Mouse (Mus musculus) heart, embryonic 14.5 days (tissue): ENCODE data around the gene Bahcc1. TPM values are rescaled to one million over a fixed set of nuclear protein-coding genes. Genes with fewer than 3 reads are reported as not detected.

ENCODE experiments used
- ATAC-seq: fragments of 200-750 bp; cut with Nextera tagmentation; 2 replicates; pipeline ENCODE4 v1.8.0; 2017; ENCODE audit warnings: low read depth, moderate TSS enrichment; ENCODE audit not compliant: insufficient number of reproducible peaks, insufficient read depth, low FRiP score
- H3K27ac ChIP-seq, 2 experiments: fragments of 200-500 bp in 1 of 2; fragments of 300-500 bp in 1 of 2; sonication (generic) in 1 of 2; replicated peaks in 1 of 2; 2 replicates each; pipeline ENCODE4 v1.5.1; 2012 to 2014; ENCODE audit warnings: low read depth in 2 of 2, low read length in 2 of 2, control low read depth in 1 of 2, mild to moderate bottlenecking in 1 of 2, mixed read lengths in 1 of 2; ENCODE audit not compliant: control insufficient read depth in 1 of 2, insufficient read depth in 1 of 2
- H3K27me3 ChIP-seq: fragments of 300-500 bp; sonication (generic); 2 replicates; pipeline ENCODE4 v1.6.1; 2014; ENCODE audit warnings: mild to moderate bottlenecking, low read length, control low read depth; ENCODE audit not compliant: control insufficient read depth, insufficient read depth
- H3K36me3 ChIP-seq: fragments of 300-500 bp; sonication (generic); 2 replicates; pipeline ENCODE4 v1.6.1; 2014; ENCODE audit warnings: mild to moderate bottlenecking, control low read depth, low read length, mixed read lengths; ENCODE audit not compliant: control insufficient read depth, insufficient read depth
- H3K4me1 ChIP-seq, 2 experiments: fragments of 200-500 bp in 1 of 2; fragments of 300-500 bp in 1 of 2; sonication (generic) in 1 of 2; 2 replicates each; pipeline ENCODE4 v1.6.1; 2012 to 2014; ENCODE audit warnings: low read length in 2 of 2, control low read depth in 1 of 2, mixed read lengths in 1 of 2; ENCODE audit not compliant: control insufficient read depth in 2 of 2, insufficient read depth in 2 of 2
- H3K4me2 ChIP-seq: fragments of 300-500 bp; sonication (generic); 2 replicates; pipeline ENCODE4 v1.6.1; 2014; ENCODE audit warnings: mild to moderate bottlenecking, low read length
- H3K4me3 ChIP-seq, 2 experiments: fragments of 200-500 bp in 1 of 2; fragments of 300-500 bp in 1 of 2; sonication (generic) in 1 of 2; 2 replicates each; pipeline ENCODE4 v1.5.1; 2012 to 2014; ENCODE audit warnings: low read length in 2 of 2, mild to moderate bottlenecking in 2 of 2, control low read depth in 1 of 2, low read depth in 1 of 2, moderate library complexity in 1 of 2; ENCODE audit not compliant: control insufficient read depth in 1 of 2, insufficient read depth in 1 of 2
- H3K9ac ChIP-seq: fragments of 300-500 bp; sonication (generic); 2 replicates; pipeline ENCODE4 v1.6.1; 2014; ENCODE audit warnings: mild to moderate bottlenecking, low read length
- H3K9me3 ChIP-seq: fragments of 300-500 bp; sonication (generic); 2 replicates; pipeline ENCODE4 v1.6.1; 2016; ENCODE audit warnings: low read length, control low read depth; ENCODE audit not compliant: control insufficient read depth
- WGBS: fragments of 180-500 bp; shearing (Covaris S2); extraction: QIAGEN DNeasy Blood & Tissue Kit; methylation state at CpG from one replicate; pipeline ENCODE4 v1.1.7; 2014; 5-methylcytosine and 5-hydroxymethylcytosine counted together
- polyA plus RNA-seq: library from polyadenylated mRNA; unstranded; fragments of >200 nt; fragmentation: Nextera tagmentation; extraction: Ambion mirVana; gene quantifications from 2 replicates; pipeline ENCODE4 v1.2.1, GENCODE M21; 2014

Bahcc1 gene
- polyA plus RNA-seq, 1 experiment from 2014 or later: 9.1 TPM

- WGBS: 17% methylated on average over 20 of the region's 20 CpGs
- no peak overlapping the region for H3K9ac ChIP-seq
Measured at GRCm38 (mm10) chr11:120261416-120262355, 28.9 kb downstream of the Bahcc1 start.

GRCm38 (mm10) chr11:120262356-120262901 is 29.7 kb downstream of the Bahcc1 start:
- H3K27ac ChIP-seq: peak overlapping the region in 1 of 2 experiments; percentile 84; a peak in 2 of 4 replicates
- H3K27me3 ChIP-seq: no peaks in the 10 kb centered on the region
- H3K9ac ChIP-seq: no peak overlapping the region
- peaks cover 46 to 62% of the 10 kb centered on the region in 2 experiments for H3K4me1 ChIP-seq
- ATAC-seq: peak; percentile 31
- H3K4me3 ChIP-seq: no peak overlapping the region
- no peaks in the 10 kb centered on the region for H3K9me3 ChIP-seq
- WGBS: 21% methylated on average over 8 of the region's 8 CpGs
- H3K36me3 ChIP-seq: peaks cover 7% of the 10 kb centered on the region; the same call in 1 of the 2 replicates
- no peak overlapping the region for H3K4me2 ChIP-seq

More at GRCm38 (mm10) chr11:120261416-120262355, 28.9 kb downstream of the Bahcc1 start:
- H3K4me2 ChIP-seq: peak overlapping the region; percentile 23
- H3K4me1 ChIP-seq: peaks cover 51 to 69% of the 10 kb centered on the region in 2 experiments
- H3K27ac ChIP-seq: peak overlapping the region; percentile 69 to 84
- ATAC-seq: peak; percentile 82
- peaks cover 2% of the 10 kb centered on the region; the same call in 1 of the 2 replicates for H3K36me3 ChIP-seq
- H3K9me3 ChIP-seq: no peaks in the 10 kb centered on the region
- no peaks in the 10 kb centered on the region for H3K27me3 ChIP-seq
- H3K4me3 ChIP-seq: no peak overlapping the region

GRCm38 (mm10) chr11:120263176-120263575 is 30.4 kb downstream of the Bahcc1 start:
- H3K9ac ChIP-seq: no peak overlapping the region
- H3K4me2 ChIP-seq: no peak overlapping the region
- no peak overlapping the region for H3K27ac ChIP-seq
- peaks cover 8% of the 10 kb centered on the region; the same call in 1 of the 2 replicates for H3K36me3 ChIP-seq
- 78% methylated on average over 3 of the region's 3 CpGs for WGBS
- no peaks in the 10 kb centered on the region for H3K27me3 ChIP-seq
- H3K4me3 ChIP-seq: no peak overlapping the region
- no peaks in the 10 kb centered on the region for H3K9me3 ChIP-seq
- H3K4me1 ChIP-seq: peaks cover 46 to 61% of the 10 kb centered on the region in 2 experiments
- no peak for ATAC-seq

GRCm38 (mm10) chr11:120264008-120264407 is 31.3 kb downstream of the Bahcc1 start:
- ATAC-seq: no peak
- Histone ChIP-seq H3K27me3 (no peaks in the 10 kb centered on the region), H3K9ac (no peak overlapping the region), H3K4me1 (peaks cover 43 to 60% of the 10 kb centered on the region in 2 experiments), H3K4me3 (no peak overlapping the region), H3K36me3 (peaks cover 8% of the 10 kb centered on the region; the same call in 1 of the 2 replicates), H3K4me2 (no peak overlapping the region), H3K27ac (no peak overlapping the region), H3K9me3 (no peaks in the 10 kb centered on the region)
- 72% methylated on average over 6 of the region's 6 CpGs for WGBS

GRCm38 (mm10) chr11:120265458-120265857 is 32.7 kb downstream of the Bahcc1 start:
- no peak for ATAC-seq

GRCm38 (mm10) chr11:120266259-120266758 is 33.6 kb downstream of the Bahcc1 start:
- ATAC-seq: no peak
- peaks cover 14% of the 10 kb centered on the region for H3K36me3 ChIP-seq
- 81% methylated on average over 14 of the region's 14 CpGs for WGBS
- no peaks in the 10 kb centered on the region for H3K27me3 ChIP-seq
- H3K9ac ChIP-seq: no peak overlapping the region
- no peaks in the 10 kb centered on the region for H3K9me3 ChIP-seq
- H3K27ac ChIP-seq: no peak overlapping the region
- H3K4me3 ChIP-seq: no peak overlapping the region
- H3K4me1 ChIP-seq: peaks cover 29 to 52% of the 10 kb centered on the region in 2 experiments
- no peak overlapping the region for H3K4me2 ChIP-seq

More at GRCm38 (mm10) chr11:120265458-120265857, 32.7 kb downstream of the Bahcc1 start:
- Histone ChIP-seq H3K4me2 (no peak overlapping the region), H3K27me3 (no peaks in the 10 kb centered on the region), H3K36me3 (peaks cover 9% of the 10 kb centered on the region), H3K4me3 (no peak overlapping the region), H3K9ac (no peak overlapping the region), H3K9me3 (no peaks in the 10 kb centered on the region), H3K4me1 (peaks cover 37 to 61% of the 10 kb centered on the region in 2 experiments), H3K27ac (no peak overlapping the region)
- 72% methylated on average over 4 of the region's 5 CpGs for WGBS

- WGBS: 78% methylated on average over 2 of the region's 2 CpGs
- ATAC-seq: no peak
- Histone ChIP-seq H3K27me3 (no peaks in the 10 kb centered on the region), H3K36me3 (peaks cover 24% of the 10 kb centered on the region), H3K27ac (no peak overlapping the region), H3K4me3 (no peak overlapping the region), H3K9me3 (no peaks in the 10 kb centered on the region), H3K4me1 (peaks cover 21 to 43% of the 10 kb centered on the region in 2 experiments), H3K9ac (no peak overlapping the region), H3K4me2 (no peak overlapping the region)
Measured at GRCm38 (mm10) chr11:120267274-120267673, 34.5 kb downstream of the Bahcc1 start.
